Mouse (Mus musculus) limb, embryonic 14.5 days (tissue): Measurements from ENCODE around the gene Zfp385b. TPM values are rescaled to one million over a fixed set of nuclear protein-coding genes. Genes with fewer than 3 reads are reported as not detected.

ENCODE experiments used
- ATAC-seq: fragments of 200-750 bp; cut with Nextera tagmentation; 2 replicates; pipeline ENCODE4 v1.8.0; 2017; ENCODE audit warnings: low read depth, moderate number of reproducible peaks, moderate TSS enrichment; ENCODE audit not compliant: low FRiP score
- DNase-seq: peaks from one replicate; pipeline ENCODE4 v3.0.0-alpha.2; 2015; ENCODE audit warnings: low spot score
- H3K27ac ChIP-seq: fragments of 300-500 bp; sonication (generic); replicated peaks from 2 replicates; pipeline ENCODE4 v1.5.1; 2014; ENCODE audit warnings: low read depth, mild to moderate bottlenecking, low read length, moderate library complexity, mixed read lengths
- H3K27me3 ChIP-seq: fragments of 300-500 bp; sonication (generic); 2 replicates; pipeline ENCODE4 v1.6.1; 2014; ENCODE audit warnings: low read length, mixed read lengths; ENCODE audit not compliant: control insufficient read depth, insufficient read depth
- H3K36me3 ChIP-seq: fragments of 300-500 bp; sonication (generic); 2 replicates; pipeline ENCODE4 v1.6.1; 2014; ENCODE audit warnings: mild to moderate bottlenecking, low read length, moderate library complexity, mixed read lengths; ENCODE audit not compliant: control insufficient read depth, insufficient read depth
- H3K4me1 ChIP-seq: fragments of 300-500 bp; sonication (generic); 2 replicates; pipeline ENCODE4 v1.6.1; 2014; ENCODE audit warnings: antibody characterized with exemption, low read length, mixed read lengths; ENCODE audit not compliant: control insufficient read depth, insufficient read depth
- H3K4me2 ChIP-seq: fragments of 300-500 bp; sonication (generic); replicated peaks from 2 replicates; pipeline ENCODE4 v1.6.1; 2014; ENCODE audit warnings: low read depth, mild to moderate bottlenecking, low read length, moderate library complexity; ENCODE audit not compliant: severe bottlenecking
- H3K4me3 ChIP-seq: fragments of 300-500 bp; sonication (generic); replicated peaks from 2 replicates; pipeline ENCODE4 v1.5.1; 2014; ENCODE audit warnings: low read length
- H3K9ac ChIP-seq: fragments of 300-500 bp; sonication (generic); 2 replicates; pipeline ENCODE4 v1.6.1; 2014; ENCODE audit warnings: mild to moderate bottlenecking, low read depth, low read length, moderate library complexity; ENCODE audit not compliant: severe bottlenecking
- H3K9me3 ChIP-seq: fragments of 300-500 bp; sonication (generic); 2 replicates; pipeline ENCODE4 v1.6.1; 2016; ENCODE audit warnings: low read length; ENCODE audit not compliant: control insufficient read depth
- POLR2A ChIP-seq: fragments of 200-500 bp; IDR thresholded peaks from 2 replicates; pipeline ENCODE4 v1.8.0; 2012; ENCODE audit warnings: inconsistent platforms, mild to moderate bottlenecking, moderate library complexity, borderline replicate concordance; ENCODE audit not compliant: insufficient read depth, insufficient read length; ENCODE audit errors: extremely low read depth
- WGBS: fragments of 180-500 bp; shearing (Covaris S2); extraction: QIAGEN DNeasy Blood & Tissue Kit; methylation state at CpG from one replicate; pipeline ENCODE4 v1.1.7; 2014; 5-methylcytosine and 5-hydroxymethylcytosine counted together
- polyA plus RNA-seq, 2 experiments: library from polyadenylated mRNA; depleted of rRNA in 1 of 2; stranded (reverse) in 1 of 2; unstranded in 1 of 2; fragments of >200 nt; fragmentation: Nextera tagmentation in 1 of 2; extraction: Ambion mirVana in 1 of 2; gene quantifications; 2 replicates each; pipeline versions ENCODE4 v1.2.1 to v1.2.3; 2012 to 2014

Zfp385b gene
- polyA plus RNA-seq (2012; rRNA removed) (13.8 and 16.6 TPM in 2 replicates), polyA plus RNA-seq (2014; fragmentation: Nextera tagmentation; extraction: Ambion mirVana) (12.0 and 12.3 TPM in 2 replicates)

- no peak for TF ChIP-seq POLR2A
- H3K4me2 ChIP-seq = no peak within 1 kb of the TSS
Measured at GRCm38 (mm10) chr2:77819539-77819938, at the start of gene Zfp385b. Gene Zfp385b, minus strand, starts transcription at chr2:77819639.

GRCm38 (mm10) chr2:77863934-77864333, 44.5 kb upstream of the Zfp385b start:
- H3K9ac ChIP-seq = peak overlapping the region; percentile 29; the same call in 1 of the 2 replicates
- no peak for TF ChIP-seq POLR2A
- peak overlapping the region; percentile 37 for H3K4me2 ChIP-seq
- no peaks in the 10 kb centered on the region for H3K27me3 ChIP-seq
- no peaks in the 10 kb centered on the region for H3K9me3 ChIP-seq
- no peaks in the 10 kb centered on the region for H3K36me3 ChIP-seq
- DNase-seq = peak; percentile 38
- ATAC-seq = no peak; the same call in 1 of the 2 replicates
- H3K27ac ChIP-seq = peak overlapping the region; percentile 56
- peak overlapping the region; percentile 16 for H3K4me3 ChIP-seq
- WGBS = 19% methylated on average over 6 of the region's 6 CpGs
- H3K4me1 ChIP-seq = peaks cover 14% of the 10 kb centered on the region

More at GRCm38 (mm10) chr2:77819539-77819938, at the start of gene Zfp385b:
- Histone ChIP-seq H3K27ac (no peak within 1 kb of the TSS), H3K27me3 (peaks cover 16% of the 10 kb centered on the region), H3K9me3 (no peaks in the 10 kb centered on the region), H3K9ac (no peak within 1 kb of the TSS), H3K4me3 (no peak within 1 kb of the TSS), H3K4me1 (peaks cover 11% of the 10 kb centered on the region), H3K36me3 (no peaks in the 10 kb centered on the region)
- ATAC-seq (no peak), DNase-seq (no peak)

DNA sequence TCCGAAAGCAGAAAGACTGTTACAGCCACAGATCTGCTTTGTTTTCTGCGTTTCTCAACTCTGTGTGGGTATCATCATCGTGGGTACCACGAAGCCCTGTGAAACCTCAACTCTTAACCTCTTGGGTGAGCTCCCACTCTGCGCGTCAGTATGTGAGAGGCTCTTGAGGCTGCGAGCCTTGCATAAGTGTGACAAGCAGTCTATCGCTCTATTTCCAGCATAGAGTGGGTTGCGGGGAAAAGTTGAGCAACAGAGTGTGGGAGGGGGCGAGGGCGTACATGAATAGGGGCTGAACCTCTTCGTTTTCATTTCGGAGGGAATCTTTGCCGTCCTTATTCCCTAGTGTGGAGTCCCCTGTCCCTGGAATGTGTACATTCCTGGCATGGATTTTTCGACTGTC, 44.1 kb upstream of the Zfp385b start:
- peak overlapping the region; percentile 56 for H3K27ac ChIP-seq
- no peaks in the 10 kb centered on the region for H3K36me3 ChIP-seq
- peak overlapping the region; percentile 16 for H3K4me3 ChIP-seq
- no peak for DNase-seq
- no peaks in the 10 kb centered on the region for H3K9me3 ChIP-seq
- no peak for TF ChIP-seq POLR2A
- H3K27me3 ChIP-seq = no peaks in the 10 kb centered on the region
- peak overlapping the region; percentile 37 for H3K4me2 ChIP-seq
- peak; percentile 34; the same call in 1 of the 2 replicates for ATAC-seq
- peaks cover 14% of the 10 kb centered on the region for H3K4me1 ChIP-seq
- WGBS = 60% methylated on average over 15 of the region's 15 CpGs
- H3K9ac ChIP-seq = peak overlapping the region; percentile 29; the same call in 1 of the 2 replicates

DNA sequence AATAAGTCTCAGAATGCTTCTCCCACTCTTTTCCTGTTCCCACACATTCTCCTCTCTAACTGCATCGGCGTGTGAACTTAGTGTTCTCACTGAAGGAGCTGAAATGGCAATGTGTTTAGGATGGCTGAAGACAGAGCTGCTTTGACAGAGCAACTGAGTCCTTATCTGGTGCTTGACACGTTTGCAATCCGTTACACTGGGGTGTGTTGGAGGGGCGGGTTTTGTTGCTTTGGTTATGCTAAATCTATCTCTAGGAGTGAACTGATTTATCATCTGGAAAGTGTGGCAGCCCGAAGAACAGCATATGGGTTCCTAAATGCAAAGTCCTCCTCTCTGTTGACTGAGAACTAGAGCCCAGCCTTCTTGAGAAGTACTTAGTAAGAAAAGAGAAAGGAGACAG, 22.0 kb upstream of the Zfp385b start:
- H3K4me2 ChIP-seq = no peak overlapping the region
- H3K36me3 ChIP-seq = no peaks in the 10 kb centered on the region
- ATAC-seq (no peak), DNase-seq (no peak)
- no peaks in the 10 kb centered on the region for H3K9me3 ChIP-seq
- no peaks in the 10 kb centered on the region for H3K27me3 ChIP-seq
- H3K4me1 ChIP-seq = no peaks in the 10 kb centered on the region
- no peak overlapping the region for H3K27ac ChIP-seq
- TF ChIP-seq POLR2A = no peak
- 41% methylated on average over 6 of the region's 6 CpGs for WGBS
- no peak overlapping the region for H3K4me3 ChIP-seq
- H3K9ac ChIP-seq = no peak overlapping the region

- H3K36me3 ChIP-seq = no peaks in the 10 kb centered on the region
- no peak for TF ChIP-seq POLR2A
- 88% methylated on average over 17 of the region's 17 CpGs for WGBS
- H3K27me3 ChIP-seq = no peaks in the 10 kb centered on the region
- no peaks in the 10 kb centered on the region for H3K9me3 ChIP-seq
- H3K4me1 ChIP-seq = no peaks in the 10 kb centered on the region
- no peak overlapping the region for H3K4me2 ChIP-seq
- ATAC-seq (no peak), DNase-seq (no peak)
- no peak overlapping the region for H3K9ac ChIP-seq
- H3K27ac ChIP-seq = no peak overlapping the region
- no peak overlapping the region for H3K4me3 ChIP-seq
Measured at GRCm38 (mm10) chr2:77839587-77839986, 20.1 kb upstream of the Zfp385b start.
